Mouse (Mus musculus): Measurements from ENCODE around the gene Ctdspl. TPM values are rescaled to one million over a fixed set of nuclear protein-coding genes. Genes with fewer than 3 reads are reported as not detected.

Ctdspl gene
- polyA plus RNA-seq, 1 experiment from 2014 or later: 10.4 TPM

DNA sequence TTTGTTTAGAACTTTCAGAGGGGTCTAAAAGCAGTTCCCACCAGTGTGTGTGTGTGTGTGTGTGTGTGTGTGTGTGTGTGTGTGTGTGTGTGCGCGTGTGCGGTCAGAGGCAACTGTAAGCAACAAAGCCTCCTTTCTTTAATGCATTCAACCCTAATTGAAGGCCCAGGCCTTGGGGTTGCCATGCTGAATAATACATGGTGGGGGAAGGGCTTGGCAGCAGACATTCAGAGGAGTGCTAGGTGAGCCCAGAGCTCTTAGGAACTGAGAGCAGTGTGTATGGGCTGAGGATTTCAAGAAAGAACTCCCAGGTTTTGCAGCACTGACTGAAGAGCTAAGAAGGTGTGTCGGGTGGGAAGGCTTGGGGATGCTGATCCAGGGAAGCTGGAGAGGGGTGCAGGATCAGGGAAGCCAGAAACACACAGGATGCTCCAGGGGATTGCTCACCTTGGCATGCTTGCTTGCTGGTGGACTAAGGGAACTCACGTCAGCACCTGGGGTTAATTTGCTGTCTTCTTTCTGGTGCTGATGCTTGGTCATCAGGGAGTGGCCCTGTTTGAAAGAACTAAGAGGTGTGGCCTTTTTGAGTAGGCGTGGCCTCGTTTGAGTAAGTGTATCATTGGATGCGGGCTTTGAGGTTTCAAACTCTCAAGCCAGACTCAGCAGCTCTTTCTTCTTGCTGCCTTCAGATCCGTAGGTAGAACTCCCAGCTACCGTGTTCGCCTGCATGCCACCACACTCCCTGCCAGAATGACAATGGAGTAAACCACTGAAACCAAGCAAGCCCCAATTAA is 62.7 kb downstream of the Ctdspl start:
- no peak overlapping the region for H3K27ac ChIP-seq (replicated peaks in 1 of 2; ENCODE audit: control insufficient read depth in 1 of 2, insufficient read depth in 1 of 2, low read depth in 2 of 2, low read length in 2 of 2)
- H3K4me2 ChIP-seq (ENCODE audit: low read length): no peak overlapping the region
- H3K9ac ChIP-seq (ENCODE audit: low read length): no peak overlapping the region
- no peaks in the 10 kb centered on the region for H3K27me3 ChIP-seq (ENCODE audit: control insufficient read depth, insufficient read depth, low read length)
- peaks cover 4% of the 10 kb centered on the region; the same call in 1 of the 2 replicates for H3K36me3 ChIP-seq (ENCODE audit: control insufficient read depth, insufficient read depth, low read length)
- ATAC-seq (ENCODE audit: insufficient number of reproducible peaks, insufficient read depth, low FRiP score, low read depth): no peak
- no peaks in the 10 kb centered on the region for H3K9me3 ChIP-seq (ENCODE audit: control insufficient read depth, low read length)
- no peak overlapping the region for H3K4me3 ChIP-seq (ENCODE audit: control insufficient read depth in 1 of 2, insufficient read depth in 1 of 2, low read depth in 1 of 2, low read length in 2 of 2)
- 91% methylated on average over 11 of the region's 11 CpGs for WGBS
- peaks cover 28 to 45% of the 10 kb centered on the region in 2 experiments for H3K4me1 ChIP-seq (ENCODE audit: control insufficient read depth in 2 of 2, insufficient read depth in 2 of 2, low read length in 2 of 2)

DNA sequence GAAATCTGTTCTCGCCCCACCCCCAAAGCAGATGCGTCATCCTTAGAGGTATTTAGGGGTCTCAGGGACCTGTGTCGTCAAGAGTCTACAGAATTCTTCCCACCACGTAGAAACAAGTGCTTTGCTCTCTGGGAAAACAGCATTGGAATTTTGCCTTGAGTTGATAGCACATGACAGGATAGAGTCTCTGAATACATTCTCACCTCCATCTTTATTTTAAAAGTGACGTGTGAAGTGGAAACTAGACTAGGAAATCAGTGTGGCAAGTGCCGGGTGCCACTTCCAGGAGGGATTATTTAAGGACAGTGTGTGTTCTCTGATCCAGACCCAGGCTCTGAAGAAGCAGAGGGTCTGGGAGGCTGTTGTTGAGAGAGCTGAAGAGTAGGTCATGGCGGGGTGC is 64.2 kb downstream of the Ctdspl start:
- ATAC-seq (ENCODE audit: insufficient number of reproducible peaks, insufficient read depth, low FRiP score, low read depth): no peak
- Histone ChIP-seq H3K4me2 (ENCODE audit: low read length) (no peak overlapping the region), H3K4me3 (ENCODE audit: control insufficient read depth in 1 of 2, insufficient read depth in 1 of 2, low read depth in 1 of 2, low read length in 2 of 2) (no peak overlapping the region), H3K36me3 (ENCODE audit: control insufficient read depth, insufficient read depth, low read length) (peaks cover 4% of the 10 kb centered on the region; the same call in 1 of the 2 replicates), H3K27me3 (ENCODE audit: control insufficient read depth, insufficient read depth, low read length) (no peaks in the 10 kb centered on the region), H3K9ac (ENCODE audit: low read length) (no peak overlapping the region; the same call in 1 of the 2 replicates), H3K27ac (replicated peaks in 1 of 2; ENCODE audit: control insufficient read depth in 1 of 2, insufficient read depth in 1 of 2, low read depth in 2 of 2, low read length in 2 of 2) (no peak overlapping the region), H3K4me1 (ENCODE audit: control insufficient read depth in 2 of 2, insufficient read depth in 2 of 2, low read length in 2 of 2) (peaks cover 36 to 50% of the 10 kb centered on the region in 2 experiments), H3K9me3 (ENCODE audit: control insufficient read depth, low read length) (no peaks in the 10 kb centered on the region)
- 43% methylated on average over 7 of the region's 7 CpGs for WGBS

DNA sequence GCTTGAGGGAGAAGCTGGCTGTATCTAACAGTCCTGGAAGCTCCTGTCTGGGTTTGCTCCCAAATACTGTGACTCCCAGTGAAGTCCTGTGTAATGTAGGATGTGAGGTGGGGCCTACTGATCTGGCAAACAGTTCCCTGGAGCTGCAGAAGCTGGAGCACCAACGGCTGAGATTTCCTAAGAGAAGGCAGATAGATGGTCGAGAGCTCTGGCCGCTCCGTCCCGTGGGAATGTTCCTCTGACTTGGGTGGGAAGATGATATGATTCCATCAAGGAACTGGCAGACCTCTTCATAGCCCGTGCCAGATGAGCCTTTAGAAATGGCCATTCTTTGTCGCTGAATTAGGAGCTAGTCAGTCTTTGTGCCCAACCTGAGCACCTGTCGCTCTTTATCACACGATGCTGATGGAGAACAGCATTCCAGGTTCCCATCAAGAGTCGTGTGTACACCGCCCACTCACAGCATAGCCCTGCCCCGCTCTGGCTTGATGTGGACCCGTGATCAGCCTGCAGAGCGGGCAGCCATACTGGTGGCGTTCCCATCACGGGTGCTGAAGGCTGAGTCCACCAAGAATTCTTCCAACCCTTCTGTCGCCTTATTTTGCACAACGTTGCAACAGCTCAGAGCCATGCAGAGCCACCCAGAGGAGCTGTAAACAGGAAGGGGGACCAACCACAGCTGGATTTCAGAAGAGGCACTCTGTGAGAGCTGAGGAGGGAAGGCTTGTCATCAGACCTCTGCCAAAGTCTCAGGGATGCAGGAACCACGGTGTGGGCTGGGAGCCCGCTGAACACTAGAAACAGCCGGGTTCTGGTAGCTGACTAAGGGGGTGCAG is 65.7 kb downstream of the Ctdspl start:
- ATAC-seq (ENCODE audit: insufficient number of reproducible peaks, insufficient read depth, low FRiP score, low read depth): no peak
- no peak overlapping the region for H3K4me3 ChIP-seq (ENCODE audit: control insufficient read depth in 1 of 2, insufficient read depth in 1 of 2, low read depth in 1 of 2, low read length in 2 of 2)
- H3K27me3 ChIP-seq (ENCODE audit: control insufficient read depth, insufficient read depth, low read length): no peaks in the 10 kb centered on the region
- peaks cover 32 to 49% of the 10 kb centered on the region in 2 experiments for H3K4me1 ChIP-seq (ENCODE audit: control insufficient read depth in 2 of 2, insufficient read depth in 2 of 2, low read length in 2 of 2)
- H3K36me3 ChIP-seq (ENCODE audit: control insufficient read depth, insufficient read depth, low read length): peaks cover 4% of the 10 kb centered on the region; the same call in 1 of the 2 replicates
- no peak overlapping the region for H3K4me2 ChIP-seq (ENCODE audit: low read length)
- no peak overlapping the region for H3K9ac ChIP-seq (ENCODE audit: low read length)
- H3K27ac ChIP-seq (replicated peaks in 1 of 2; ENCODE audit: control insufficient read depth in 1 of 2, insufficient read depth in 1 of 2, low read depth in 2 of 2, low read length in 2 of 2): no peak overlapping the region
- no peaks in the 10 kb centered on the region for H3K9me3 ChIP-seq (ENCODE audit: control insufficient read depth, low read length)
- WGBS: 82% methylated on average over 21 of the region's 21 CpGs

DNA sequence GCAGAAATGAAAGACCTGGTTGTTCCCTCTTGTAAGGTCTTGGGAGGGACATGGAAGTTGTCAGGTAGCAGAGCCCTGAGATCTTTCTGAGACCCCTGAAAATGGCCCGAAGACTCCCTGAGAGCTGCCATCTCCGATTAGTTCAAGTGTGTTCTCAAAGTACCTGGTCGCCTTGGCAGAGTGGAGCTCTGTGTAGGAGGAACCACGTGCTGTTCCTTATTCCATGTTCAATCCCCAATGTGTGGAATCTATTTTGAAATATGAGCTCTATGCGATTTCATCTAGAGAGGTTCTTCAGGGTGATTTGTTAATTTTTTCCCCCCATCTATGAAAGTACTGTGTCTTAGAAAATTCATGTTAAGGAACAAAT is 66.3 kb downstream of the Ctdspl start:
- no peaks in the 10 kb centered on the region for H3K27me3 ChIP-seq (ENCODE audit: control insufficient read depth, insufficient read depth, low read length)
- 83% methylated on average over 5 of the region's 5 CpGs for WGBS
- no peak for ATAC-seq (ENCODE audit: insufficient number of reproducible peaks, insufficient read depth, low FRiP score, low read depth)
- no peaks in the 10 kb centered on the region for H3K9me3 ChIP-seq (ENCODE audit: control insufficient read depth, low read length)
- peaks cover 4% of the 10 kb centered on the region; the same call in 1 of the 2 replicates for H3K36me3 ChIP-seq (ENCODE audit: control insufficient read depth, insufficient read depth, low read length)
- H3K27ac ChIP-seq (replicated peaks in 1 of 2; ENCODE audit: control insufficient read depth in 1 of 2, insufficient read depth in 1 of 2, low read depth in 2 of 2, low read length in 2 of 2): no peak overlapping the region
- no peak overlapping the region for H3K9ac ChIP-seq (ENCODE audit: low read length)
- no peak overlapping the region for H3K4me3 ChIP-seq (ENCODE audit: control insufficient read depth in 1 of 2, insufficient read depth in 1 of 2, low read depth in 1 of 2, low read length in 2 of 2)
- H3K4me2 ChIP-seq (ENCODE audit: low read length): no peak overlapping the region
- H3K4me1 ChIP-seq (ENCODE audit: control insufficient read depth in 2 of 2, insufficient read depth in 2 of 2, low read length in 2 of 2): peaks cover 30 to 43% of the 10 kb centered on the region in 2 experiments

DNA sequence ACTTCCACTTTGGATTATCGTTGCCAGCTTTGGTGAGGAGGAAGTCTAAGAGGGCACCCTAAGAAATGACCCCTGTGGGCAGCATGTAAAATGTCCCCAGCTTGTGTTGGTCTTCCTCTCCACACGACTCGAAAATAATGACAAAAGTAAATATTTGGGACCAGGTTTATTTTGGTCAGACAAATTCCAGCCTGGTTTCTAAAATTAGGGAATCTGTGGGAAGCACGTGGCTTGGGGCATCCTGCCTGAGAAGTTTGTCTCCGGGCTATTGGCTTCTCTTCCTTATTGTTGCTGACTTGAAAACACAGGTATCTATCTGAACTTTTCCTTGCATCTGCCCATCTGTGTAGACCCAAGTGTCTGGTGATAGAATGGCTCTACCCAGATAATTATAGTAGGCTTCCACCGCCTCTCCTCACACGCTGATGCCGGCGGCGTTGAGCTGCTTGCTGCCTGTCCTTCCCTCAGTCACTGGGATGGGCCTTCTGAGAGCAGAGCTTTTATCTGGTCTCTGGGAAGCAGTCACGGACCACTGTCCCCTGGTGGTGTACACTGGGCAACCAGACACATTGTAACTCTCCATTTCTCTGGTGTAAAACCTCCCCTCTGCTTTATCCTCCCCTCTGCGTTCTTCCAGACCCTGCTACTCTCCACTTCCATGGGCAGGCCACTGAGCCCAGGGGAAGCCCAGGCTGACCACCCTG is 68.4 kb downstream of the Ctdspl start:
- Histone ChIP-seq H3K9ac (ENCODE audit: low read length) (peak overlapping the region; percentile 32), H3K27me3 (ENCODE audit: control insufficient read depth, insufficient read depth, low read length) (no peaks in the 10 kb centered on the region), H3K36me3 (ENCODE audit: control insufficient read depth, insufficient read depth, low read length) (peaks cover 4% of the 10 kb centered on the region; the same call in 1 of the 2 replicates), H3K27ac (replicated peaks in 1 of 2; ENCODE audit: control insufficient read depth in 1 of 2, insufficient read depth in 1 of 2, low read depth in 2 of 2, low read length in 2 of 2) (peak overlapping the region in 1 of 2 experiments; percentile 54; a peak in 3 of 4 replicates), H3K4me2 (ENCODE audit: low read length) (peak overlapping the region; percentile 21; the same call in 1 of the 2 replicates), H3K9me3 (ENCODE audit: control insufficient read depth, low read length) (no peaks in the 10 kb centered on the region), H3K4me3 (ENCODE audit: control insufficient read depth in 1 of 2, insufficient read depth in 1 of 2, low read depth in 1 of 2, low read length in 2 of 2) (no peak overlapping the region), H3K4me1 (ENCODE audit: control insufficient read depth in 2 of 2, insufficient read depth in 2 of 2, low read length in 2 of 2) (peaks cover 28 to 39% of the 10 kb centered on the region in 2 experiments)
- WGBS: 23% methylated on average over 12 of the region's 12 CpGs
- ATAC-seq (ENCODE audit: insufficient number of reproducible peaks, insufficient read depth, low FRiP score, low read depth): no peak

DNA sequence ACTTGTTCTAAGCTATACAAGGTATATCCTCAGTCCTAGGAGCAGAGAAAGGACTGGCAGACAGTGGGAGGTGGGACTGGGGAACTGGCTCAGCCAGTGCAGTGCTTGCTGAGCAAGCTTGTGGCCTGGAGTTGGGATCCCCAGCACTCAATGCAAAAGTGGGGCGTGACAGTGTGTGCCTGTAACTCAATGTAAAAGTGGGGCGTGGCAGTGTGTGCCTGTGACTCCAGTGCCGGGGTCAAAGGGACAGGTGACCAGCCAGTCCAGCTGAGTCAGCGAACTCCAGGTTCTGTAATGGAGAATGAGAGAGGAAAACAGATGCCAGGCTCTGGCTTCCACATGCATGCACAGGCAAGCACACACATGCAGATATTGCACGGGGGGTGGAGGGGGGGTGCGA is 69.3 kb downstream of the Ctdspl start:
- H3K9me3 ChIP-seq (ENCODE audit: control insufficient read depth, low read length): no peaks in the 10 kb centered on the region
- no peaks in the 10 kb centered on the region for H3K27me3 ChIP-seq (ENCODE audit: control insufficient read depth, insufficient read depth, low read length)
- H3K4me1 ChIP-seq (ENCODE audit: control insufficient read depth in 2 of 2, insufficient read depth in 2 of 2, low read length in 2 of 2): peaks cover 28 to 35% of the 10 kb centered on the region in 2 experiments
- H3K4me2 ChIP-seq (ENCODE audit: low read length): no peak overlapping the region
- 80% methylated on average over 6 of the region's 6 CpGs for WGBS
- ATAC-seq (ENCODE audit: insufficient number of reproducible peaks, insufficient read depth, low FRiP score, low read depth): no peak
- peaks cover 4% of the 10 kb centered on the region; the same call in 1 of the 2 replicates for H3K36me3 ChIP-seq (ENCODE audit: control insufficient read depth, insufficient read depth, low read length)
- no peak overlapping the region for H3K4me3 ChIP-seq (ENCODE audit: control insufficient read depth in 1 of 2, insufficient read depth in 1 of 2, low read depth in 1 of 2, low read length in 2 of 2)
- peak overlapping the region; percentile 3 to 54; a peak in 3 of 4 replicates for H3K27ac ChIP-seq (replicated peaks in 1 of 2; ENCODE audit: control insufficient read depth in 1 of 2, insufficient read depth in 1 of 2, low read depth in 2 of 2, low read length in 2 of 2)
- peak overlapping the region; percentile 32 for H3K9ac ChIP-seq (ENCODE audit: low read length)

DNA sequence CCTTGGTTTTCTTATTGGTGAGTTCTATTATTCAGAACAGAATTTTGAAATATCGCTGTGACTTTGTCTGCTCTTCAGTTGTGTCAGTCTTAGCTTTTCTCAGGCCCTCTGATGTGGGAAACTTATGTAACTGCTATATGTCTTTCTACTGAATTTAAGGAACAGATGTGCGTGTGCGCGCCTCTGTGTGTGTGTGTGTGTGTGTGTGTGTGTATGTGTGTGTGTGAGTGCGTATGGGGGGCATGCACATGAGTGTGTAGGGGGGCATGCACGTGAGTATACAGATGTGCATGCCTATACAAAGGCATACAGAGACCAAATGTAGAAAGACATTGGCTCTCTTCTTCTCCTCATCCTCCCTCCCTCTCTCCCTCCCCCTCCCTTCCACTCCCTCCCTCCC is 71.0 kb downstream of the Ctdspl start:
- ATAC-seq (ENCODE audit: insufficient number of reproducible peaks, insufficient read depth, low FRiP score, low read depth): no peak
- H3K4me2 ChIP-seq (ENCODE audit: low read length): no peak overlapping the region
- H3K27ac ChIP-seq (replicated peaks in 1 of 2; ENCODE audit: control insufficient read depth in 1 of 2, insufficient read depth in 1 of 2, low read depth in 2 of 2, low read length in 2 of 2): no peak overlapping the region
- H3K9me3 ChIP-seq (ENCODE audit: control insufficient read depth, low read length): no peaks in the 10 kb centered on the region
- H3K27me3 ChIP-seq (ENCODE audit: control insufficient read depth, insufficient read depth, low read length): no peaks in the 10 kb centered on the region
- WGBS: 95% methylated on average over 6 of the region's 6 CpGs
- peaks cover 28 to 37% of the 10 kb centered on the region in 2 experiments for H3K4me1 ChIP-seq (ENCODE audit: control insufficient read depth in 2 of 2, insufficient read depth in 2 of 2, low read length in 2 of 2)
- no peak overlapping the region for H3K4me3 ChIP-seq (ENCODE audit: control insufficient read depth in 1 of 2, insufficient read depth in 1 of 2, low read depth in 1 of 2, low read length in 2 of 2)
- peaks cover 4% of the 10 kb centered on the region; the same call in 1 of the 2 replicates for H3K36me3 ChIP-seq (ENCODE audit: control insufficient read depth, insufficient read depth, low read length)
- no peak overlapping the region for H3K9ac ChIP-seq (ENCODE audit: low read length)

Measured in heart, embryonic 14.5 days (tissue).